Mouse (Mus musculus) stomach, embryonic 14.5 days (tissue): ENCODE measurements around the gene Rrm1. TPM values are rescaled to one million over a fixed set of nuclear protein-coding genes. Genes with fewer than 3 reads are reported as not detected.
A peak's percentile ranks its signal among the peaks of the same experiment; 100 is the strongest.
"Not testable (repeated sequence)": the region's sequence is repeated elsewhere in the genome, so short reads cannot be mapped to it uniquely, and the experiment has no call there.

Experiments used
- ATAC-seq: fragments of 200-750 bp; cut with Nextera tagmentation; 2 replicates; pipeline ENCODE4 v1.8.0; 2017; ENCODE audit warnings: low read depth, moderate TSS enrichment; ENCODE audit not compliant: insufficient number of reproducible peaks, insufficient read depth, low FRiP score
- H3K27ac ChIP-seq: fragments of 300-500 bp; sonication (generic); 2 replicates; pipeline ENCODE4 v1.5.1; 2014; ENCODE audit warnings: mild to moderate bottlenecking, low read length, moderate library complexity, mixed read lengths
- H3K27me3 ChIP-seq: fragments of 300-500 bp; sonication (generic); 2 replicates; pipeline ENCODE4 v1.6.1; 2014; ENCODE audit warnings: low read length, control low read depth, mixed read lengths; ENCODE audit not compliant: control insufficient read depth, insufficient read depth
- H3K36me3 ChIP-seq: fragments of 300-500 bp; sonication (generic); 2 replicates; pipeline ENCODE4 v1.6.1; 2014; ENCODE audit warnings: mild to moderate bottlenecking, control low read depth, low read length, moderate library complexity, mixed read lengths; ENCODE audit not compliant: control insufficient read depth, insufficient read depth
- H3K4me1 ChIP-seq: fragments of 300-500 bp; sonication (generic); 2 replicates; pipeline ENCODE4 v1.6.1; 2014; ENCODE audit warnings: low read length, control low read depth, mixed read lengths; ENCODE audit not compliant: control insufficient read depth, insufficient read depth
- H3K4me2 ChIP-seq: fragments of 300-500 bp; sonication (generic); replicated peaks from 2 replicates; pipeline ENCODE4 v1.6.1; 2014; ENCODE audit warnings: low read depth, low read length, control low read depth
- H3K4me3 ChIP-seq: fragments of 300-500 bp; sonication (generic); 2 replicates; pipeline ENCODE4 v1.5.1; 2014; ENCODE audit warnings: low read depth, low read length, control low read depth
- H3K9ac ChIP-seq: fragments of 300-500 bp; sonication (generic); replicated peaks from 2 replicates; pipeline ENCODE4 v1.6.1; 2014; ENCODE audit warnings: low read depth, mild to moderate bottlenecking, control low read depth, low read length, moderate library complexity, mixed read lengths
- H3K9me3 ChIP-seq: fragments of 300-500 bp; sonication (generic); 2 replicates; pipeline ENCODE4 v1.6.1; 2016; ENCODE audit warnings: low read depth, low read length, control low read depth; ENCODE audit not compliant: control insufficient read depth
- WGBS: fragments of 180-500 bp; shearing (Covaris S2); extraction: QIAGEN DNeasy Blood & Tissue Kit; methylation state at CpG from one replicate; pipeline ENCODE4 v1.1.7; 2014; 5-methylcytosine and 5-hydroxymethylcytosine counted together
- polyA plus RNA-seq: library from polyadenylated mRNA; unstranded; fragments of >200 nt; fragmentation: Nextera tagmentation; extraction: Ambion mirVana; gene quantifications from 2 replicates; pipeline ENCODE4 v1.2.1, GENCODE M21; 2014

The Rrm1 gene
- 145 and 148 TPM in 2 replicates for polyA plus RNA-seq

- no peaks in the 10 kb centered on the region for H3K9me3 ChIP-seq
- H3K27me3 ChIP-seq = no peaks in the 10 kb centered on the region
- peaks cover 24% of the 10 kb centered on the region for H3K36me3 ChIP-seq
- H3K4me2 ChIP-seq = peak within 1 kb of the TSS; percentile 48
- H3K4me3 ChIP-seq = peak within 1 kb of the TSS; percentile 56
- H3K4me1 ChIP-seq = 0 out of 2 replicates have a peak, but pooled peaks cover 11% of the 10 kb centered on the region
- under 1% methylated on average over 54 of the region's 56 CpGs for WGBS
- peak within 1 kb of the TSS; percentile 68 for H3K27ac ChIP-seq
- peak; percentile 98 for ATAC-seq
- H3K9ac ChIP-seq = peak within 1 kb of the TSS; percentile 67
Measured at GRCm38 (mm10) chr7:102441657-102442391, at the start of gene Rrm1. TSS of gene Rrm1 (plus strand) at chr7:102441695.

DNA sequence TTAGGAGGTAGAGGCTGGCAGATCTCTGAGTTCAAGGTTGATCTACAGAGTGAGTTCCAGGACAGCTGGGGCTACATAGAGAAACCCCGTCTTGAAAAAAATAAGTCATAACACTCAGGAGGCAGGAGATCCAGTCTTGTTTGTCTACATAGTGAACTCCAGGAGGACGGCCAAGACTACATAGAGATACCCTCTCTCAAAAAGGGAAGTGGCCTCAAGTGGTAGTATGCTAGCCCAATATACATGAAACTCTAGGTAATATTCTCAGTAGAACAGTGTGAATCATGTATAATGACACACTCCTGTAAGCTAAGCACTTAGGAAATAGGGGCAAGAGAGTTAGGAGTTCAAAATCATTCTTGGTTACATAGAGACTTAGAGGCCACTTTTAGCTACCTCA is 47.6 kb upstream of the Rrm1 start:
- Histone ChIP-seq H3K4me1 (no peaks in the 10 kb centered on the region), H3K4me3 (no peak overlapping the region), H3K36me3 (no peaks in the 10 kb centered on the region), H3K27me3 (no peaks in the 10 kb centered on the region), H3K4me2 (no peak overlapping the region), H3K9me3 (no peaks in the 10 kb centered on the region), H3K27ac (no peak overlapping the region), H3K9ac (no peak overlapping the region)
- 88% methylated on average over 2 of the region's 2 CpGs for WGBS
- no peak for ATAC-seq

DNA sequence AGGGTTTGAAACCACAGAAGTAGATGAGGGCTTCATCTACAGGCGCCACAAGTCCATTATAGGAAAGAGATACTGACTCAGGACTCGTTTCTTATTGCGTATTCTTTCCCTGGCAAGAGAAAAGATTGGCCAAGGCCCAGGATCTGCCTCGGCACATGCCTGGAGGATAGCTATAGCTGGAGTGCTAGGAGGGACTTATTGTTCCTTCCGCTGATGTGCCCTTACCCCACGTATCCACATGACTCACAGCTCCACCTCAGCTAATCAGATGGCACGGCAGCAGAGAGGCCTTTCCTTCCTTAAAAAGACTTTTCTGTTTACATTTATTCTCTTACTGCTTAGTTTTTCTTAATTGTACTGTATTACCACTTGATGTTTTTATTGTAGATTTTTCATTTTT is 45.6 kb upstream of the Rrm1 start:
- Histone ChIP-seq H3K9ac (no peak overlapping the region), H3K27ac (no peak overlapping the region), H3K4me3 (no peak overlapping the region), H3K4me2 (no peak overlapping the region), H3K4me1 (no peaks in the 10 kb centered on the region), H3K27me3 (no peaks in the 10 kb centered on the region), H3K9me3 (no peaks in the 10 kb centered on the region), H3K36me3 (no peaks in the 10 kb centered on the region)
- ATAC-seq = no peak
- 67% methylated on average over 7 of the region's 7 CpGs for WGBS

GRCm38 (mm10) chr7:102396331-102396730 is 45.2 kb upstream of the Rrm1 start:
- Histone ChIP-seq H3K4me2 (no peak overlapping the region), H3K4me3 (no peak overlapping the region), H3K36me3 (no peaks in the 10 kb centered on the region), H3K27me3 (no peaks in the 10 kb centered on the region), H3K4me1 (no peaks in the 10 kb centered on the region), H3K27ac (no peak overlapping the region), H3K9ac (no peak overlapping the region), H3K9me3 (no peaks in the 10 kb centered on the region)
- ATAC-seq = no peak
- WGBS = 92% methylated on average over 3 of the region's 3 CpGs

DNA sequence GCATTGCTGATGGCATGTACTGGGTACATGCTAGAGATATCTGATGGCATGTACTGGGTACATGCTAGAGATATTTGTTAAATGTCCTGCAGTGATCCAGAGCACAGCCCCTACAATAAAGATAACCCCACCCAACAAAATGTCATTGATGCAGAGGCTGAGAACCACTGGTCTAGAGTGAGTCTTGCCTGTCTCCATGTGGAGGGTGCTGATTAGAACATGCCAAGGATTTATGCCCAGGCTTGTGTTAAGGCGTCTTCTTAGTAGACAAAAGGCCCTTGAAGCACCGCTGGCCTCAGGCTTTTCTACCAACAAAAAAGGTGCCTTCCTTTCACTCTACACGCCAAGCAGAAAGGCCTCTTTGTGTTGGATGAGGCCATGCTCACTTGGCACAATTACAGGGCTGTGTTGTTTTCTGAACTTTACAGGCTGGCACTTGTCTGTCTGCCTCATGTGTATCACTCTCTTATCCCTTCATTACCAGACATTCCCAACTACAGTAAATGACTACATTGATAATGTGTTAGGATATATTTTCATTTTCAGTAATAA is 42.2 kb upstream of the Rrm1 start:
- Histone ChIP-seq H3K4me2 (no peak overlapping the region), H3K36me3 (no peaks in the 10 kb centered on the region), H3K9ac (no peak overlapping the region), H3K4me1 (no peaks in the 10 kb centered on the region), H3K9me3 (no peaks in the 10 kb centered on the region), H3K27ac (no peak overlapping the region), H3K4me3 (no peak overlapping the region), H3K27me3 (no peaks in the 10 kb centered on the region)
- ATAC-seq = no peak
- WGBS = 76% methylated on average over 3 of the region's 3 CpGs

GRCm38 (mm10) chr7:102404118-102404517 is 37.4 kb upstream of the Rrm1 start:
- H3K27me3 ChIP-seq = no peaks in the 10 kb centered on the region
- no peaks in the 10 kb centered on the region for H3K9me3 ChIP-seq
- H3K9ac ChIP-seq = no peak overlapping the region

GRCm38 (mm10) chr7:102407440-102407839 is 34.1 kb upstream of the Rrm1 start:
- H3K4me3 ChIP-seq = no peak overlapping the region
- H3K9ac ChIP-seq = no peak overlapping the region

More at GRCm38 (mm10) chr7:102404118-102404517, 37.4 kb upstream of the Rrm1 start:
- no peaks in the 10 kb centered on the region for H3K4me1 ChIP-seq
- no peak for ATAC-seq
- no peaks in the 10 kb centered on the region for H3K36me3 ChIP-seq
- 94% methylated on average over 2 of the region's 2 CpGs for WGBS
- no peak overlapping the region for H3K4me2 ChIP-seq
- no peak overlapping the region for H3K4me3 ChIP-seq
- H3K27ac ChIP-seq = no peak overlapping the region

DNA sequence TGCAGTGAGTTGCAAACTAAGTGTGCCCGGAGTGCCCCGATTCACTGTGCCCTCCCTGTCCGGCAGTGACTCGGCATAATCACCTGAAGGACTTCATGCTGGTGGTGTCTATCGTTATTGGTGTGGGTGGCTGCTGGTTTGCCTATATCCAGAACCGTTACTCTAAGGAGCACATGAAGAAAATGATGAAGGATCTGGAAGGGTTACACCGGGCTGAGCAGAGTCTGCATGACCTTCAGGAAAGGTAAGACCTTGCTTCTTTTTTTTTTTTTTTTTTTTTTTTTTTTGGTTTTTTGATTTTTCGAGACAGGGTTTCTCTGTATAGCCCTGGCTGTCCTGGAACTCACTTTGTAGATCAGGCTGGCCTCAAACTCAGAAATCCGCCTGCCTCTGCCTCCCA is 26.2 kb upstream of the Rrm1 start:
- not testable (repeated sequence) for H3K27me3 ChIP-seq, H3K9ac ChIP-seq, H3K36me3 ChIP-seq, ATAC-seq, H3K4me3 ChIP-seq, H3K4me2 ChIP-seq, H3K27ac ChIP-seq, H3K9me3 ChIP-seq, H3K4me1 ChIP-seq
- 96% methylated on average over 9 of the region's 9 CpGs for WGBS

More at GRCm38 (mm10) chr7:102407440-102407839, 34.1 kb upstream of the Rrm1 start:
- Histone ChIP-seq H3K36me3 (no peaks in the 10 kb centered on the region), H3K9me3 (no peaks in the 10 kb centered on the region), H3K27ac (no peak overlapping the region), H3K4me1 (no peaks in the 10 kb centered on the region), H3K27me3 (no peaks in the 10 kb centered on the region), H3K4me2 (no peak overlapping the region)
- ATAC-seq = no peak
